Mouse (Mus musculus): Measurements from ENCODE around the gene Cfi. TPM values are rescaled to one million over a fixed set of nuclear protein-coding genes. Genes with fewer than 3 reads are reported as not detected.
A peak's percentile ranks its signal among the peaks of the same experiment; 100 is the strongest.

The Cfi gene
- polyA plus RNA-seq, 1 experiment from 2014 or later: 16.7 TPM

GRCm38 (mm10) chr3:129880925-129881593 is 45.4 kb downstream of the Cfi start:
- Histone ChIP-seq H3K4me3 (ENCODE audit: low read length) (no peak overlapping the region), H3K36me3 (ENCODE audit: control insufficient read depth, insufficient read depth, low read length) (no peaks in the 10 kb centered on the region), H3K27ac (ENCODE audit: low read length) (no peak overlapping the region), H3K4me1 (replicated peaks; ENCODE audit: control insufficient read depth, insufficient read depth, low read length) (peaks cover 9% of the 10 kb centered on the region; the same call in 1 of the 2 replicates), H3K9me3 (ENCODE audit: control insufficient read depth, low read length) (no peaks in the 10 kb centered on the region), H3K27me3 (ENCODE audit: control insufficient read depth, insufficient read depth, low read depth, low read length) (no peaks in the 10 kb centered on the region), H3K4me2 (ENCODE audit: low read depth, low read length) (no peak overlapping the region), H3K9ac (ENCODE audit: low read length) (no peak overlapping the region)
- ATAC-seq (ENCODE audit: low read depth): no peak
- WGBS: 54% methylated on average over 8 of the region's 8 CpGs

- WGBS: 53% methylated on average over 9 of the region's 9 CpGs
- Histone ChIP-seq H3K4me1 (replicated peaks; ENCODE audit: control insufficient read depth, insufficient read depth, low read length) (no peaks in the 10 kb centered on the region), H3K4me2 (ENCODE audit: low read depth, low read length) (no peak overlapping the region), H3K4me3 (ENCODE audit: low read length) (no peak overlapping the region), H3K9me3 (ENCODE audit: control insufficient read depth, low read length) (no peaks in the 10 kb centered on the region), H3K9ac (ENCODE audit: low read length) (no peak overlapping the region), H3K27me3 (ENCODE audit: control insufficient read depth, insufficient read depth, low read depth, low read length) (no peaks in the 10 kb centered on the region), H3K27ac (ENCODE audit: low read length) (no peak overlapping the region), H3K36me3 (ENCODE audit: control insufficient read depth, insufficient read depth, low read length) (no peaks in the 10 kb centered on the region)
- ATAC-seq (ENCODE audit: low read depth): no peak
Observed at GRCm38 (mm10) chr3:129885577-129885976, 49.9 kb downstream of the Cfi start.

GRCm38 (mm10) chr3:129886430-129886829 is 50.7 kb downstream of the Cfi start:
- Histone ChIP-seq H3K4me1 (replicated peaks; ENCODE audit: control insufficient read depth, insufficient read depth, low read length) (no peaks in the 10 kb centered on the region), H3K9ac (ENCODE audit: low read length) (no peak overlapping the region), H3K4me2 (ENCODE audit: low read depth, low read length) (no peak overlapping the region), H3K4me3 (ENCODE audit: low read length) (no peak overlapping the region), H3K9me3 (ENCODE audit: control insufficient read depth, low read length) (no peaks in the 10 kb centered on the region), H3K27me3 (ENCODE audit: control insufficient read depth, insufficient read depth, low read depth, low read length) (no peaks in the 10 kb centered on the region), H3K27ac (ENCODE audit: low read length) (no peak overlapping the region), H3K36me3 (ENCODE audit: control insufficient read depth, insufficient read depth, low read length) (no peaks in the 10 kb centered on the region)
- 62% methylated on average over 5 of the region's 5 CpGs for WGBS
- no peak for ATAC-seq (ENCODE audit: low read depth)

GRCm38 (mm10) chr3:129887779-129888517 is 52.3 kb downstream of the Cfi start:
- Histone ChIP-seq H3K9me3 (ENCODE audit: control insufficient read depth, low read length) (no peaks in the 10 kb centered on the region), H3K9ac (ENCODE audit: low read length) (no peak overlapping the region), H3K36me3 (ENCODE audit: control insufficient read depth, insufficient read depth, low read length) (no peaks in the 10 kb centered on the region), H3K27me3 (ENCODE audit: control insufficient read depth, insufficient read depth, low read depth, low read length) (no peaks in the 10 kb centered on the region), H3K4me1 (replicated peaks; ENCODE audit: control insufficient read depth, insufficient read depth, low read length) (no peaks in the 10 kb centered on the region), H3K4me2 (ENCODE audit: low read depth, low read length) (no peak overlapping the region), H3K27ac (ENCODE audit: low read length) (no peak overlapping the region), H3K4me3 (ENCODE audit: low read length) (no peak overlapping the region)
- 69% methylated on average over 13 of the region's 13 CpGs for WGBS
- ATAC-seq (ENCODE audit: low read depth): no peak

GRCm38 (mm10) chr3:129892003-129892402 is 56.3 kb downstream of the Cfi start:
- H3K4me3 ChIP-seq (ENCODE audit: low read length): no peak overlapping the region
- H3K4me2 ChIP-seq (ENCODE audit: low read depth, low read length): no peak overlapping the region
- H3K4me1 ChIP-seq (replicated peaks; ENCODE audit: control insufficient read depth, insufficient read depth, low read length): no peaks in the 10 kb centered on the region
- H3K9me3 ChIP-seq (ENCODE audit: control insufficient read depth, low read length): no peaks in the 10 kb centered on the region
- no peaks in the 10 kb centered on the region for H3K36me3 ChIP-seq (ENCODE audit: control insufficient read depth, insufficient read depth, low read length)
- H3K27me3 ChIP-seq (ENCODE audit: control insufficient read depth, insufficient read depth, low read depth, low read length): no peaks in the 10 kb centered on the region
- H3K9ac ChIP-seq (ENCODE audit: low read length): no peak overlapping the region
- ATAC-seq (ENCODE audit: low read depth): no peak
- 70% methylated on average over 5 of the region's 5 CpGs for WGBS
- H3K27ac ChIP-seq (ENCODE audit: low read length): no peak overlapping the region

GRCm38 (mm10) chr3:129893143-129893542 is 57.5 kb downstream of the Cfi start:
- WGBS: 95% methylated on average over 3 of the region's 3 CpGs
- no peak overlapping the region for H3K27ac ChIP-seq (ENCODE audit: low read length)
- no peak overlapping the region for H3K9ac ChIP-seq (ENCODE audit: low read length)
- H3K27me3 ChIP-seq (ENCODE audit: control insufficient read depth, insufficient read depth, low read depth, low read length): no peaks in the 10 kb centered on the region
- no peak for ATAC-seq (ENCODE audit: low read depth)
- no peak overlapping the region for H3K4me2 ChIP-seq (ENCODE audit: low read depth, low read length)
- H3K4me3 ChIP-seq (ENCODE audit: low read length): no peak overlapping the region
- H3K9me3 ChIP-seq (ENCODE audit: control insufficient read depth, low read length): no peaks in the 10 kb centered on the region
- no peaks in the 10 kb centered on the region for H3K4me1 ChIP-seq (replicated peaks; ENCODE audit: control insufficient read depth, insufficient read depth, low read length)
- no peaks in the 10 kb centered on the region for H3K36me3 ChIP-seq (ENCODE audit: control insufficient read depth, insufficient read depth, low read length)

GRCm38 (mm10) chr3:129896591-129896990 is 60.9 kb downstream of the Cfi start:
- H3K9ac ChIP-seq (ENCODE audit: low read length): no peak overlapping the region
- H3K27ac ChIP-seq (ENCODE audit: low read length): no peak overlapping the region
- H3K27me3 ChIP-seq (ENCODE audit: control insufficient read depth, insufficient read depth, low read depth, low read length): no peaks in the 10 kb centered on the region
- no peaks in the 10 kb centered on the region for H3K36me3 ChIP-seq (ENCODE audit: control insufficient read depth, insufficient read depth, low read length)
- H3K4me1 ChIP-seq (replicated peaks; ENCODE audit: control insufficient read depth, insufficient read depth, low read length): no peaks in the 10 kb centered on the region; the same call in 1 of the 2 replicates
- H3K4me2 ChIP-seq (ENCODE audit: low read depth, low read length): no peak overlapping the region
- ATAC-seq (ENCODE audit: low read depth): no peak
- WGBS: 30% methylated on average over 6 of the region's 6 CpGs
- H3K9me3 ChIP-seq (ENCODE audit: control insufficient read depth, low read length): no peaks in the 10 kb centered on the region
- H3K4me3 ChIP-seq (ENCODE audit: low read length): no peak overlapping the region

- WGBS: 66% methylated on average over 4 of the region's 4 CpGs
- no peak overlapping the region for H3K9ac ChIP-seq (ENCODE audit: low read length)
- H3K36me3 ChIP-seq (ENCODE audit: control insufficient read depth, insufficient read depth, low read length): no peaks in the 10 kb centered on the region
- H3K4me3 ChIP-seq (ENCODE audit: low read length): no peak overlapping the region
- no peaks in the 10 kb centered on the region for H3K9me3 ChIP-seq (ENCODE audit: control insufficient read depth, low read length)
- H3K4me2 ChIP-seq (ENCODE audit: low read depth, low read length): no peak overlapping the region
- H3K27me3 ChIP-seq (ENCODE audit: control insufficient read depth, insufficient read depth, low read depth, low read length): no peaks in the 10 kb centered on the region
- peaks cover 11% of the 10 kb centered on the region for H3K4me1 ChIP-seq (replicated peaks; ENCODE audit: control insufficient read depth, insufficient read depth, low read length)
- no peak overlapping the region for H3K27ac ChIP-seq (ENCODE audit: low read length)
- ATAC-seq (ENCODE audit: low read depth): no peak
Observed at GRCm38 (mm10) chr3:129898886-129899285, 63.2 kb downstream of the Cfi start.

GRCm38 (mm10) chr3:129901271-129901809 is 65.7 kb downstream of the Cfi start, which contains the start of gene Casp6:
Casp6 (plus strand) TSS chr3:129901425.
- Histone ChIP-seq H3K27me3 (ENCODE audit: control insufficient read depth, insufficient read depth, low read depth, low read length) (no peaks in the 10 kb centered on the region), H3K4me3 (ENCODE audit: low read length) (peak within 1 kb of the TSS; percentile 75), H3K36me3 (ENCODE audit: control insufficient read depth, insufficient read depth, low read length) (no peaks in the 10 kb centered on the region), H3K27ac (ENCODE audit: low read length) (peak within 1 kb of the TSS; percentile 82), H3K9me3 (ENCODE audit: control insufficient read depth, low read length) (no peaks in the 10 kb centered on the region), H3K4me1 (replicated peaks; ENCODE audit: control insufficient read depth, insufficient read depth, low read length) (peaks cover 11% of the 10 kb centered on the region), H3K4me2 (ENCODE audit: low read depth, low read length) (peak within 1 kb of the TSS; percentile 84), H3K9ac (ENCODE audit: low read length) (peak within 1 kb of the TSS; percentile 81)
- WGBS: 0% methylated on average over 34 of the region's 34 CpGs
- peak; percentile 98 for ATAC-seq (ENCODE audit: low read depth)
